Mouse (Mus musculus) lung, postnatal 0 days (tissue): Measurements from ENCODE around the gene Ifi205.

Experiments
- CTCF ChIP-seq: IDR thresholded peaks from 2 replicates; pipeline ENCODE4 v1.5.1; 2016; ENCODE audit warnings: antibody characterized with exemption, mild to moderate bottlenecking
- EP300 ChIP-seq: IDR thresholded peaks from 2 replicates; pipeline ENCODE4 v1.6.1; 2016; ENCODE audit warnings: antibody characterized with exemption, mild to moderate bottlenecking, control low read depth

GRCm38 (mm10) chr1:173995003-173995402, 36.6 kb downstream of the Ifi205 start:
- no peak for TF ChIP-seq CTCF
- no peak for TF ChIP-seq EP300
